Mouse (Mus musculus) MEL (cell line): ENCODE data around the gene Pde4b. TPM values are rescaled to one million over a fixed set of nuclear protein-coding genes. Genes with fewer than 3 reads are reported as not detected.

Experiments used
- DNase-seq: peaks from one replicate; pipeline ENCODE4 v3.0.0; 2011; ENCODE audit warnings: low read depth, low spot score
- H3K27ac ChIP-seq: 2 replicates; pipeline ENCODE4 v1.5.1; 2012; ENCODE audit warnings: low read depth, mild to moderate bottlenecking, control low read depth, low read length, moderate library complexity; ENCODE audit not compliant: control insufficient read depth
- H3K27me3 ChIP-seq, 2 experiments: fragments of 150-350 bp in 1 of 2; sonication (generic) in 1 of 2; 2 replicates each; pipeline ENCODE4 v1.6.1; 2012; ENCODE audit warnings: low read length in 2 of 2, mild to moderate bottlenecking in 2 of 2, improper control_type of control experiment in 1 of 2, moderate library complexity in 1 of 2; ENCODE audit not compliant: insufficient read depth in 2 of 2, control insufficient read depth in 1 of 2
- H3K36me3 ChIP-seq, 2 experiments: 2 replicates each; pipeline ENCODE4 v1.6.1; 2012 to 2014; ENCODE audit warnings: low read length in 2 of 2, improper control_type of control experiment in 1 of 2, inconsistent platforms in 1 of 2, mild to moderate bottlenecking in 1 of 2; ENCODE audit not compliant: insufficient read depth in 2 of 2, control insufficient read depth in 1 of 2
- H3K4me1 ChIP-seq, 2 experiments: fragments of 150-350 bp in 1 of 2; sonication (generic) in 1 of 2; 2 replicates each; pipeline ENCODE4 v1.6.1; 2012; ENCODE audit warnings: low read length in 2 of 2, improper control_type of control experiment in 1 of 2, mild to moderate bottlenecking in 1 of 2; ENCODE audit not compliant: insufficient read depth in 2 of 2, control insufficient read depth in 1 of 2
- H3K4me3 ChIP-seq, 2 experiments: fragments of 150-350 bp in 1 of 2; sonication (generic) in 1 of 2; 2 replicates each; pipeline ENCODE4 v1.5.1; 2012; ENCODE audit warnings: low read depth in 2 of 2, low read length in 2 of 2, mild to moderate bottlenecking in 2 of 2, moderate library complexity in 2 of 2, control low read depth in 1 of 2, improper control_type of control experiment in 1 of 2; ENCODE audit not compliant: control insufficient read depth in 1 of 2, insufficient read depth in 1 of 2
- H3K79me2 ChIP-seq: 2 replicates; pipeline ENCODE4 v1.6.1; 2012; ENCODE audit warnings: mild to moderate bottlenecking, low read length, moderate library complexity; ENCODE audit not compliant: control insufficient read depth, poor library complexity, insufficient read depth
- H3K9ac ChIP-seq: 2 replicates; pipeline ENCODE4 v1.6.1; 2012; ENCODE audit warnings: low read depth, mild to moderate bottlenecking, control low read depth, low read length, moderate library complexity; ENCODE audit not compliant: control insufficient read depth, poor library complexity, severe bottlenecking
- H3K9me3 ChIP-seq: fragments of 150-350 bp; sonication (generic); replicated peaks from 2 replicates; pipeline ENCODE4 v1.6.1; 2012; ENCODE audit warnings: mild to moderate bottlenecking, low read length, improper control_type of control experiment, moderate library complexity; ENCODE audit not compliant: insufficient read depth
- CHD1 ChIP-seq: IDR thresholded peaks from 2 replicates; pipeline ENCODE4 v1.6.1; 2012; ENCODE audit warnings: low read depth, mild to moderate bottlenecking, inconsistent platforms, low read length, improper control_type of control experiment
- CHD2 ChIP-seq: IDR thresholded peaks from 2 replicates; pipeline ENCODE4 v1.6.1; 2011; ENCODE audit warnings: low read length, improper control_type of control experiment
- CTCF ChIP-seq, 3 experiments: IDR thresholded peaks in 2 of 3; conservative IDR thresholded peaks in 1 of 3; 2 replicates each; pipeline ENCODE4 v1.5.1; 2011 to 2012; ENCODE audit warnings: low read length in 3 of 3, low read depth in 2 of 3, mild to moderate bottlenecking in 2 of 3, improper control_type of control experiment in 1 of 3, inconsistent platforms in 1 of 3, mixed read lengths in 1 of 3, moderate library complexity in 1 of 3; ENCODE audit not compliant: control insufficient read depth in 1 of 3, insufficient read depth in 1 of 3, poor library complexity in 1 of 3, severe bottlenecking in 1 of 3
- ELF1 ChIP-seq: IDR thresholded peaks from 2 replicates; pipeline ENCODE4 v1.6.1; 2014; ENCODE audit warnings: low read depth, mild to moderate bottlenecking, inconsistent platforms, low read length, improper control_type of control experiment, moderate library complexity
- EP300 ChIP-seq, 2 experiments: IDR thresholded peaks; 2 replicates each; pipeline ENCODE4 v1.6.1; 2011; ENCODE audit warnings: improper control_type of control experiment in 2 of 2, low read length in 2 of 2, low read depth in 1 of 2, mild to moderate bottlenecking in 1 of 2
- ETS1 ChIP-seq: IDR thresholded peaks from 2 replicates; pipeline ENCODE4 v1.6.1; 2012; ENCODE audit warnings: low read depth, mild to moderate bottlenecking, inconsistent platforms, low read length, improper control_type of control experiment, moderate library complexity
- GABPA ChIP-seq: IDR thresholded peaks from 2 replicates; pipeline ENCODE4 v1.6.1; 2012; ENCODE audit warnings: low read depth, mild to moderate bottlenecking, inconsistent platforms, low read length, improper control_type of control experiment, moderate library complexity
- HCFC1 ChIP-seq: IDR thresholded peaks from 2 replicates; pipeline ENCODE4 v1.6.1; 2012; ENCODE audit warnings: low read depth, mild to moderate bottlenecking, inconsistent platforms, low read length, improper control_type of control experiment, moderate library complexity
- JUND ChIP-seq: IDR thresholded peaks from 2 replicates; pipeline ENCODE4 v1.6.1; 2011; ENCODE audit warnings: low read depth, mild to moderate bottlenecking, improper control_type of control experiment, low read length
- KAT2A ChIP-seq: conservative IDR thresholded peaks from 2 replicates; pipeline ENCODE4 v1.6.1; 2012; ENCODE audit warnings: low read depth, low read length, improper control_type of control experiment, inconsistent platforms
- MAFK ChIP-seq: IDR thresholded peaks from 2 replicates; pipeline ENCODE4 v1.6.1; 2011; ENCODE audit warnings: low read depth, mild to moderate bottlenecking, low read length, improper control_type of control experiment, borderline replicate concordance
- MAX ChIP-seq: IDR thresholded peaks from 2 replicates; pipeline ENCODE4 v1.6.1; 2011; ENCODE audit warnings: low read length, improper control_type of control experiment
- MAZ ChIP-seq: IDR thresholded peaks from 2 replicates; pipeline ENCODE4 v1.6.1; 2012; ENCODE audit warnings: low read depth, mild to moderate bottlenecking, inconsistent platforms, low read length, improper control_type of control experiment
- MEF2A ChIP-seq: IDR thresholded peaks from 2 replicates; pipeline ENCODE4 v1.6.1; 2014; ENCODE audit warnings: low read depth, mild to moderate bottlenecking, inconsistent platforms, low read length, improper control_type of control experiment; ENCODE audit not compliant: poor library complexity, insufficient replicate concordance, severe bottlenecking; ENCODE audit errors: extremely low read depth
- MYB ChIP-seq: IDR thresholded peaks from 2 replicates; pipeline ENCODE4 v1.6.1; 2011; ENCODE audit warnings: mild to moderate bottlenecking, low read depth, low read length, improper control_type of control experiment
- NELFE ChIP-seq: IDR thresholded peaks from 2 replicates; pipeline ENCODE4 v1.6.1; 2011; ENCODE audit warnings: low read depth, low read length, improper control_type of control experiment
- NRF1 ChIP-seq: IDR thresholded peaks from 2 replicates; pipeline ENCODE4 v1.6.1; 2014; ENCODE audit warnings: low read depth, mild to moderate bottlenecking, inconsistent platforms, low read length, improper control_type of control experiment, moderate library complexity; ENCODE audit not compliant: poor library complexity, insufficient read depth, severe bottlenecking
- POLR2A ChIP-seq, 2 experiments: IDR thresholded peaks; 2 replicates each; pipeline ENCODE4 v1.6.1; 2011 to 2012; ENCODE audit warnings: low read length in 2 of 2, mild to moderate bottlenecking in 2 of 2, control low read depth in 1 of 2, improper control_type of control experiment in 1 of 2, low read depth in 1 of 2, moderate library complexity in 1 of 2; ENCODE audit not compliant: control insufficient read depth in 1 of 2, insufficient read depth in 1 of 2, poor library complexity in 1 of 2
- RAD21 ChIP-seq: IDR thresholded peaks from 2 replicates; pipeline ENCODE4 v1.6.1; 2011; ENCODE audit warnings: mild to moderate bottlenecking, low read depth, low read length, improper control_type of control experiment
- TAL1 ChIP-seq: IDR thresholded peaks from 2 replicates; pipeline ENCODE4 v1.6.1; 2012; ENCODE audit warnings: mild to moderate bottlenecking, inconsistent platforms, low read length, moderate library complexity, mixed read lengths
- TBP ChIP-seq: IDR thresholded peaks from 2 replicates; pipeline ENCODE4 v1.8.0; 2011; ENCODE audit warnings: low read depth, low read length, improper control_type of control experiment
- USF2 ChIP-seq, 2 experiments: IDR thresholded peaks; 2 replicates each; pipeline ENCODE4 v1.6.1; 2011 to 2012; ENCODE audit warnings: improper control_type of control experiment in 2 of 2, low read length in 2 of 2, borderline replicate concordance in 1 of 2, inconsistent platforms in 1 of 2, low read depth in 1 of 2, mild to moderate bottlenecking in 1 of 2; ENCODE audit not compliant: insufficient read depth in 1 of 2
- ZNF384 ChIP-seq: IDR thresholded peaks from 2 replicates; pipeline ENCODE4 v1.6.1; 2012; ENCODE audit warnings: low read depth, mild to moderate bottlenecking, inconsistent platforms, low read length, improper control_type of control experiment
- polyA plus RNA-seq, 2 experiments: library from polyadenylated mRNA; stranded (reverse) in 1 of 2; unstranded in 1 of 2; fragments of >175 nt in 1 of 2; fragments of >200 nt in 1 of 2; gene quantifications; 2 replicates each; pipeline versions ENCODE4 v1.2.1 to v1.2.4; 2012; ENCODE audit warnings: low replicate concordance in 2 of 2, low read depth in 1 of 2; ENCODE audit not compliant: insufficient read length in 2 of 2, insufficient read depth in 1 of 2, missing spikeins in 1 of 2
- total RNA-seq: library from RNA; depleted of rRNA; stranded (reverse); fragments of 300-350 nt; gene quantifications from 2 replicates; pipeline ENCODE4 v1.2.3, GENCODE M21; 2012

Pde4b gene
- total and polyA plus RNA-seq, 3 experiments: 2.7 to 6.0 TPM; not detected in 1

GRCm38 (mm10) chr4:102592541-102592940 is 505.2 kb downstream of the Pde4b start:
- no peak for TF ChIP-seq CTCF (IDR thresholded peaks at IDR 0.05 in 2 of 3, conservative IDR thresholded peaks at IDR 0.05 in 1 of 3; ENCODE audit: control insufficient read depth in 1 of 3, insufficient read depth in 1 of 3, low read depth in 2 of 3, low read length in 3 of 3, poor library complexity in 1 of 3, severe bottlenecking in 1 of 3)
- TF ChIP-seq NELFE: no peak
- TF ChIP-seq TAL1: no peak
- TF ChIP-seq ELF1: no peak
- TF ChIP-seq USF2 (IDR thresholded peaks at IDR 0.05; ENCODE audit: borderline replicate concordance in 1 of 2, insufficient read depth in 1 of 2, low read depth in 1 of 2, low read length in 2 of 2): no peak
- TF ChIP-seq MYB: no peak
- H3K4me1 ChIP-seq: no peaks in the 10 kb centered on the region
- H3K9ac ChIP-seq: no peak overlapping the region
- no peak overlapping the region for H3K27ac ChIP-seq
- H3K36me3 ChIP-seq: no peaks in the 10 kb centered on the region; a peak in 1 of 4 replicates
- no peaks in the 10 kb centered on the region for H3K79me2 ChIP-seq
- no peak for DNase-seq
- H3K9me3 ChIP-seq: no peaks in the 10 kb centered on the region
- H3K27me3 ChIP-seq: no peaks in the 10 kb centered on the region
- H3K4me3 ChIP-seq: no peak overlapping the region

GRCm38 (mm10) chr4:102593631-102594030 is 506.3 kb downstream of the Pde4b start:
- no peak for DNase-seq
- TF ChIP-seq MAZ (no peak), POLR2A (IDR thresholded peaks at IDR 0.05; ENCODE audit: control insufficient read depth in 1 of 2, insufficient read depth in 1 of 2, low read depth in 1 of 2, low read length in 2 of 2, poor library complexity in 1 of 2) (no peak), NELFE (no peak), EP300 (IDR thresholded peaks at IDR 0.05; ENCODE audit: low read depth in 1 of 2, low read length in 2 of 2) (no peak), JUND (no peak), RAD21 (no peak), ZNF384 (no peak), CHD2 (no peak), MEF2A (no peak), USF2 (IDR thresholded peaks at IDR 0.05; ENCODE audit: borderline replicate concordance in 1 of 2, insufficient read depth in 1 of 2, low read depth in 1 of 2, low read length in 2 of 2) (no peak), KAT2A (no peak), GABPA (no peak), CTCF (IDR thresholded peaks at IDR 0.05 in 2 of 3, conservative IDR thresholded peaks at IDR 0.05 in 1 of 3; ENCODE audit: control insufficient read depth in 1 of 3, insufficient read depth in 1 of 3, low read depth in 2 of 3, low read length in 3 of 3, poor library complexity in 1 of 3, severe bottlenecking in 1 of 3) (no peak), MAX (no peak), TBP (no peak), HCFC1 (no peak), MAFK (no peak), NRF1 (no peak), ETS1 (no peak), CHD1 (no peak)
- no peak overlapping the region for H3K9ac ChIP-seq
- H3K9me3 ChIP-seq: no peaks in the 10 kb centered on the region
- H3K27ac ChIP-seq: no peak overlapping the region
- no peaks in the 10 kb centered on the region for H3K27me3 ChIP-seq
- no peaks in the 10 kb centered on the region for H3K79me2 ChIP-seq
- no peaks in the 10 kb centered on the region for H3K4me1 ChIP-seq
- H3K4me3 ChIP-seq: no peak overlapping the region
- H3K36me3 ChIP-seq: peaks cover 0 to 2% of the 10 kb centered on the region in 2 experiments; a peak in 1 of 4 replicates
